Mouse (Mus musculus): Measurements from ENCODE around the gene Ccr4. TPM values are rescaled to one million over a fixed set of nuclear protein-coding genes. Genes with fewer than 3 reads are reported as not detected.

Gene Ccr4
- total and polyA plus RNA-seq, 2 experiments: 0.09 to 0.29 TPM

GRCm38 (mm10) chr9:114536628-114537027, 31.9 kb upstream of the Ccr4 start:
- DNase-seq (ENCODE audit: extremely low read depth, low read depth, low spot score): no peak
- Histone ChIP-seq H3K79me2 (ENCODE audit: control insufficient read depth, insufficient read depth, low read length) (no peaks in the 10 kb centered on the region), H3K9ac (ENCODE audit: low read depth, low read length) (no peak overlapping the region), H3K27me3 (ENCODE audit: control insufficient read depth, insufficient read depth, low read length) (no peaks in the 10 kb centered on the region), H3K4me1 (ENCODE audit: control insufficient read depth, insufficient read depth, low read length) (no peaks in the 10 kb centered on the region), H3K36me3 (ENCODE audit: control insufficient read depth, insufficient read depth, low read length) (no peaks in the 10 kb centered on the region), H3K4me3 (ENCODE audit: insufficient read depth, low read depth, low read length) (no peak overlapping the region), H3K27ac (replicated peaks; ENCODE audit: insufficient read depth, low read depth, low read length) (no peak overlapping the region)
- no peak for TF ChIP-seq POLR2A (IDR thresholded peaks at IDR 0.05; ENCODE audit: extremely low read depth, insufficient read depth, low read length)
- no peak for TF ChIP-seq CTCF (IDR thresholded peaks at IDR 0.05; ENCODE audit: low read depth, low read length)
- WGBS: 70% methylated on average over 2 of the region's 2 CpGs

- H3K4me3 ChIP-seq (ENCODE audit: insufficient read depth, low read depth, low read length): no peak overlapping the region
- no peak overlapping the region for H3K27ac ChIP-seq (replicated peaks; ENCODE audit: insufficient read depth, low read depth, low read length)
- no peaks in the 10 kb centered on the region for H3K4me1 ChIP-seq (ENCODE audit: control insufficient read depth, insufficient read depth, low read length)
- H3K9ac ChIP-seq (ENCODE audit: low read depth, low read length): no peak overlapping the region
- TF ChIP-seq POLR2A (IDR thresholded peaks at IDR 0.05; ENCODE audit: extremely low read depth, insufficient read depth, low read length) (no peak), CTCF (IDR thresholded peaks at IDR 0.05; ENCODE audit: low read depth, low read length) (no peak)
- WGBS: 92% methylated on average over 9 of the region's 9 CpGs
- no peaks in the 10 kb centered on the region for H3K79me2 ChIP-seq (ENCODE audit: control insufficient read depth, insufficient read depth, low read length)
- no peak for DNase-seq (ENCODE audit: extremely low read depth, low read depth, low spot score)
- no peaks in the 10 kb centered on the region for H3K36me3 ChIP-seq (ENCODE audit: control insufficient read depth, insufficient read depth, low read length)
- H3K27me3 ChIP-seq (ENCODE audit: control insufficient read depth, insufficient read depth, low read length): no peaks in the 10 kb centered on the region
Measured at GRCm38 (mm10) chr9:114534747-114535517, 30.2 kb upstream of the Ccr4 start.

GRCm38 (mm10) chr9:114533848-114534247, 29.1 kb upstream of the Ccr4 start:
- no peak for DNase-seq (ENCODE audit: extremely low read depth, low read depth, low spot score)
- H3K9ac ChIP-seq (ENCODE audit: low read depth, low read length): no peak overlapping the region
- H3K79me2 ChIP-seq (ENCODE audit: control insufficient read depth, insufficient read depth, low read length): no peaks in the 10 kb centered on the region
- WGBS: 84% methylated on average over 4 of the region's 4 CpGs
- no peaks in the 10 kb centered on the region for H3K27me3 ChIP-seq (ENCODE audit: control insufficient read depth, insufficient read depth, low read length)
- no peak overlapping the region for H3K4me3 ChIP-seq (ENCODE audit: insufficient read depth, low read depth, low read length)
- H3K36me3 ChIP-seq (ENCODE audit: control insufficient read depth, insufficient read depth, low read length): no peaks in the 10 kb centered on the region
- no peak for TF ChIP-seq POLR2A (IDR thresholded peaks at IDR 0.05; ENCODE audit: extremely low read depth, insufficient read depth, low read length)
- no peak overlapping the region for H3K27ac ChIP-seq (replicated peaks; ENCODE audit: insufficient read depth, low read depth, low read length)
- H3K4me1 ChIP-seq (ENCODE audit: control insufficient read depth, insufficient read depth, low read length): no peaks in the 10 kb centered on the region

GRCm38 (mm10) chr9:114531276-114531675, 26.6 kb upstream of the Ccr4 start:
- no peak overlapping the region for H3K9ac ChIP-seq (ENCODE audit: low read depth, low read length)
- DNase-seq (ENCODE audit: extremely low read depth, low read depth, low spot score): no peak
- H3K4me3 ChIP-seq (ENCODE audit: insufficient read depth, low read depth, low read length): no peak overlapping the region
- 70% methylated on average over 11 of the region's 11 CpGs for WGBS
- no peak overlapping the region for H3K27ac ChIP-seq (replicated peaks; ENCODE audit: insufficient read depth, low read depth, low read length)
- no peaks in the 10 kb centered on the region for H3K36me3 ChIP-seq (ENCODE audit: control insufficient read depth, insufficient read depth, low read length)
- TF ChIP-seq POLR2A (IDR thresholded peaks at IDR 0.05; ENCODE audit: extremely low read depth, insufficient read depth, low read length): no peak
- no peak for TF ChIP-seq CTCF (IDR thresholded peaks at IDR 0.05; ENCODE audit: low read depth, low read length)
- 0 out of 2 replicates have a peak, but pooled peaks cover 4% of the 10 kb centered on the region for H3K4me1 ChIP-seq (ENCODE audit: control insufficient read depth, insufficient read depth, low read length)
- no peaks in the 10 kb centered on the region for H3K79me2 ChIP-seq (ENCODE audit: control insufficient read depth, insufficient read depth, low read length)
- H3K27me3 ChIP-seq (ENCODE audit: control insufficient read depth, insufficient read depth, low read length): no peaks in the 10 kb centered on the region

- Histone ChIP-seq H3K79me2 (ENCODE audit: control insufficient read depth, insufficient read depth, low read length) (no peaks in the 10 kb centered on the region), H3K36me3 (ENCODE audit: control insufficient read depth, insufficient read depth, low read length) (no peaks in the 10 kb centered on the region), H3K4me1 (ENCODE audit: control insufficient read depth, insufficient read depth, low read length) (0 out of 2 replicates have a peak, but pooled peaks cover 4% of the 10 kb centered on the region), H3K27ac (replicated peaks; ENCODE audit: insufficient read depth, low read depth, low read length) (no peak overlapping the region), H3K27me3 (ENCODE audit: control insufficient read depth, insufficient read depth, low read length) (no peaks in the 10 kb centered on the region), H3K4me3 (ENCODE audit: insufficient read depth, low read depth, low read length) (no peak overlapping the region), H3K9ac (ENCODE audit: low read depth, low read length) (no peak overlapping the region)
- DNase-seq (ENCODE audit: extremely low read depth, low read depth, low spot score): no peak
- WGBS: 65% methylated on average over 9 of the region's 9 CpGs
- TF ChIP-seq POLR2A (IDR thresholded peaks at IDR 0.05; ENCODE audit: extremely low read depth, insufficient read depth, low read length) (no peak), CTCF (IDR thresholded peaks at IDR 0.05; ENCODE audit: low read depth, low read length) (no peak)
Measured at GRCm38 (mm10) chr9:114528680-114529048, 23.9 kb upstream of the Ccr4 start.

- Histone ChIP-seq H3K4me1 (ENCODE audit: control insufficient read depth, insufficient read depth, low read length) (0 out of 2 replicates have a peak, but pooled peaks cover 4% of the 10 kb centered on the region), H3K79me2 (ENCODE audit: control insufficient read depth, insufficient read depth, low read length) (no peaks in the 10 kb centered on the region), H3K9ac (ENCODE audit: low read depth, low read length) (no peak overlapping the region), H3K27ac (replicated peaks; ENCODE audit: insufficient read depth, low read depth, low read length) (no peak overlapping the region), H3K4me3 (ENCODE audit: insufficient read depth, low read depth, low read length) (no peak overlapping the region), H3K27me3 (ENCODE audit: control insufficient read depth, insufficient read depth, low read length) (no peaks in the 10 kb centered on the region), H3K36me3 (ENCODE audit: control insufficient read depth, insufficient read depth, low read length) (no peaks in the 10 kb centered on the region)
- no peak for TF ChIP-seq POLR2A (IDR thresholded peaks at IDR 0.05; ENCODE audit: extremely low read depth, insufficient read depth, low read length)
- TF ChIP-seq CTCF (IDR thresholded peaks at IDR 0.05; ENCODE audit: low read depth, low read length): no peak
- WGBS: 43% methylated on average over 17 of the region's 17 CpGs
- DNase-seq (ENCODE audit: extremely low read depth, low read depth, low spot score): no peak
Measured at GRCm38 (mm10) chr9:114527992-114528679, 23.4 kb upstream of the Ccr4 start.
